Mouse (Mus musculus) bone marrow macrophage, adult 2 months (primary cell): Measurements from ENCODE around the gene Pmp22. TPM values are rescaled to one million over a fixed set of nuclear protein-coding genes. Genes with fewer than 3 reads are reported as not detected.

ENCODE experiments used
- H3K27ac ChIP-seq: 2 replicates; pipeline ENCODE4 v1.5.1; 2012; ENCODE audit warnings: low read depth, low read length; ENCODE audit not compliant: insufficient read depth
- H3K4me1 ChIP-seq: 2 replicates; pipeline ENCODE4 v1.6.1; 2012; ENCODE audit warnings: low read length; ENCODE audit not compliant: control insufficient read depth, insufficient read depth
- H3K4me3 ChIP-seq: 2 replicates; pipeline ENCODE4 v1.5.1; 2012; ENCODE audit warnings: mild to moderate bottlenecking, low read length, moderate library complexity; ENCODE audit not compliant: insufficient read depth
- CTCF ChIP-seq: IDR thresholded peaks from 2 replicates; pipeline ENCODE4 v1.5.1; 2012; ENCODE audit warnings: low read depth, mild to moderate bottlenecking, low read length, moderate library complexity
- POLR2A ChIP-seq: IDR thresholded peaks from 2 replicates; pipeline ENCODE4 v1.6.1; 2012; ENCODE audit warnings: mild to moderate bottlenecking, low read depth, low read length, borderline replicate concordance
- polyA plus RNA-seq: library from polyadenylated mRNA; stranded (reverse); fragments of >200 nt; gene quantifications from 2 replicates; pipeline ENCODE4 v1.2.4, GENCODE M21; 2012; ENCODE audit not compliant: missing spikeins, insufficient read depth, insufficient read length

The Pmp22 gene
- polyA plus RNA-seq = 336 and 347 TPM in 2 replicates

GRCm38 (mm10) chr11:63128784-63129183 is at the start of gene Pmp22:
Gene Pmp22 (plus strand): TSS chr11:63128982.
- Histone ChIP-seq H3K4me1 (peaks cover 21% of the 10 kb centered on the region), H3K4me3 (no peak within 1 kb of the TSS), H3K27ac (peak within 1 kb of the TSS; percentile 76)
- TF ChIP-seq CTCF (no peak), POLR2A (no peak)

- H3K4me3 ChIP-seq = no peak overlapping the region
- no peak overlapping the region for H3K27ac ChIP-seq
- TF ChIP-seq POLR2A = no peak
- no peak for TF ChIP-seq CTCF
- H3K4me1 ChIP-seq = no peaks in the 10 kb centered on the region
These were observed 44.2 kb upstream of the Pmp22 start for GRCm38 (mm10) chr11:63084536-63084935.

GRCm38 (mm10) chr11:63088672-63089071 is 40.1 kb upstream of the Pmp22 start:
- Histone ChIP-seq H3K27ac (no peak overlapping the region), H3K4me3 (no peak overlapping the region), H3K4me1 (peaks cover 20% of the 10 kb centered on the region)
- TF ChIP-seq CTCF = no peak
- no peak for TF ChIP-seq POLR2A

- Histone ChIP-seq H3K4me3 (no peak overlapping the region), H3K27ac (no peak overlapping the region), H3K4me1 (peaks cover 22% of the 10 kb centered on the region)
- no peak for TF ChIP-seq CTCF
- no peak for TF ChIP-seq POLR2A
These were observed 38.6 kb upstream of the Pmp22 start for GRCm38 (mm10) chr11:63090210-63090609.

GRCm38 (mm10) chr11:63090986-63091385 is 37.8 kb upstream of the Pmp22 start:
- TF ChIP-seq POLR2A (no peak), CTCF (no peak)
- H3K4me1 ChIP-seq = peaks cover 22% of the 10 kb centered on the region

GRCm38 (mm10) chr11:63092271-63092670 is 36.5 kb upstream of the Pmp22 start:
- no peak for TF ChIP-seq POLR2A
- TF ChIP-seq CTCF = no peak
- H3K4me3 ChIP-seq = no peak overlapping the region
- no peak overlapping the region for H3K27ac ChIP-seq
- peaks cover 27% of the 10 kb centered on the region for H3K4me1 ChIP-seq

More at GRCm38 (mm10) chr11:63090986-63091385, 37.8 kb upstream of the Pmp22 start:
- H3K27ac ChIP-seq = peak overlapping the region; percentile 23; the same call in 1 of the 2 replicates
- no peak overlapping the region for H3K4me3 ChIP-seq

- TF ChIP-seq CTCF (no peak), POLR2A (no peak)
- Histone ChIP-seq H3K27ac (no peak overlapping the region), H3K4me3 (no peak overlapping the region), H3K4me1 (peaks cover 29% of the 10 kb centered on the region)
These were observed 35.2 kb upstream of the Pmp22 start for GRCm38 (mm10) chr11:63093601-63094000.

- TF ChIP-seq CTCF (no peak), POLR2A (no peak)
- Histone ChIP-seq H3K27ac (no peak overlapping the region), H3K4me3 (no peak overlapping the region), H3K4me1 (peaks cover 32% of the 10 kb centered on the region)
These were observed 34.3 kb upstream of the Pmp22 start for GRCm38 (mm10) chr11:63094496-63094895.

GRCm38 (mm10) chr11:63098016-63098415 is 30.8 kb upstream of the Pmp22 start:
- peaks cover 19% of the 10 kb centered on the region for H3K4me1 ChIP-seq
- no peak overlapping the region for H3K4me3 ChIP-seq
- no peak for TF ChIP-seq CTCF
- TF ChIP-seq POLR2A = no peak
- H3K27ac ChIP-seq = no peak overlapping the region

- Histone ChIP-seq H3K4me1 (peaks cover 11% of the 10 kb centered on the region), H3K27ac (no peak overlapping the region), H3K4me3 (no peak overlapping the region)
- no peak for TF ChIP-seq CTCF
- no peak for TF ChIP-seq POLR2A
These were observed 29.4 kb upstream of the Pmp22 start for GRCm38 (mm10) chr11:63099390-63099789.

GRCm38 (mm10) chr11:63103256-63103655 is 25.5 kb upstream of the Pmp22 start:
- Histone ChIP-seq H3K4me3 (no peak overlapping the region), H3K27ac (no peak overlapping the region), H3K4me1 (peaks cover 10% of the 10 kb centered on the region)
- TF ChIP-seq CTCF = no peak
- TF ChIP-seq POLR2A = no peak
